Mouse (Mus musculus): ENCODE measurements around the gene Hoxa3.

DNA sequence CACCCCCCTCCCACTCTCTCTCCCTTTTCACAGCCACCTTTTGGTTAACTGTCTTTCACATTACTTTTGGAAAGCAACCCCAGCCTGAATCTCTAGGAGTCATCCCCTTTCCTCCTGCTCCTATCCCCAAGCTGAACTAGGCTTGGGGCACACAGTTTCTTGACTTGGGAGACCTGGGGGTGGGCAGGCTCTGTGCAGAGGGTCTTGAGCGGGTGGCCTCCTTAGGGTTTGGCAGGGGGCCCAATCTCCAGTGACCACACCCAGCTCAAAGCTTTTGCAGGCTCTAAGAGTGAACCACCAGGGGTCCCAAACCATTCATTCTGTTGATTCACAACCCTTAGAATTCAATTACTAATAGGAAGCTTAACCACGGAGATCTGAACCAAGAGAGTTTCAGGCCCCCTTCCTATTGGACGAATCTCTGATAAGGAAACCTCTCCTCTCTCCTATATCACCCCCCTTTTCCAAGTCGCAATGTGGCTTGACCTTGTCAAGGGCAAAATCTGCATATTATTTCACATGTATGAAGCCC is 29.7 kb upstream of the Hoxa3 start:
- TF ChIP-seq CTCF (IDR thresholded peaks at IDR 0.05; ENCODE audit: insufficient read depth, low read depth, low read length) (no peak), POLR2A (IDR thresholded peaks at IDR 0.05; ENCODE audit: insufficient read depth, low read depth, low read length) (no peak)

All from olfactory bulb, adult 2 months (tissue).